Mouse (Mus musculus) forebrain, embryonic 14.5 days (tissue): Measurements from ENCODE around the gene Acot13. TPM values are rescaled to one million over a fixed set of nuclear protein-coding genes. Genes with fewer than 3 reads are reported as not detected.
A peak's percentile ranks its signal among the peaks of the same experiment; 100 is the strongest.
"Not testable (repeated sequence)": the region's sequence is repeated elsewhere in the genome, so short reads cannot be mapped to it uniquely, and the experiment has no call there.

Experiments used
- ATAC-seq: fragments of 200-750 bp; cut with Nextera tagmentation; 2 replicates; pipeline ENCODE4 v1.8.0; 2017; ENCODE audit warnings: mild to moderate bottlenecking, moderate library complexity
- DNase-seq: peaks from one replicate; pipeline ENCODE4 v3.0.0-alpha.2; 2015; ENCODE audit warnings: low spot score
- H3K27ac ChIP-seq: fragments of 300-500 bp; sonication (generic); 2 replicates; pipeline ENCODE4 v1.5.1; 2014; ENCODE audit warnings: low read depth, mild to moderate bottlenecking, control low read depth, low read length, moderate library complexity
- H3K27me3 ChIP-seq: fragments of 300-500 bp; sonication (generic); replicated peaks from 2 replicates; pipeline ENCODE4 v1.6.1; 2014; ENCODE audit warnings: low read length, control low read depth, mixed read lengths; ENCODE audit not compliant: control insufficient read depth, insufficient read depth
- H3K36me3 ChIP-seq: fragments of 300-500 bp; sonication (generic); 2 replicates; pipeline ENCODE4 v1.6.1; 2014; ENCODE audit warnings: low read length, control low read depth; ENCODE audit not compliant: control insufficient read depth, insufficient read depth
- H3K4me1 ChIP-seq: fragments of 300-500 bp; sonication (generic); 2 replicates; pipeline ENCODE4 v1.6.1; 2014; ENCODE audit warnings: antibody characterized with exemption, low read length, control low read depth; ENCODE audit not compliant: control insufficient read depth, insufficient read depth
- H3K4me2 ChIP-seq: fragments of 300-500 bp; sonication (generic); 2 replicates; pipeline ENCODE4 v1.6.1; 2014; ENCODE audit warnings: mild to moderate bottlenecking, control low read depth, low read length
- H3K4me3 ChIP-seq: fragments of 300-500 bp; sonication (generic); 2 replicates; pipeline ENCODE4 v1.5.1; 2014; ENCODE audit warnings: low read depth, low read length, control low read depth
- H3K9ac ChIP-seq: fragments of 300-500 bp; sonication (generic); 2 replicates; pipeline ENCODE4 v1.6.1; 2014; ENCODE audit warnings: mild to moderate bottlenecking, low read length, control low read depth, moderate library complexity
- H3K9me3 ChIP-seq: fragments of 300-500 bp; sonication (generic); replicated peaks from 2 replicates; pipeline ENCODE4 v1.6.1; 2016; ENCODE audit warnings: low read length, control low read depth, mixed read lengths; ENCODE audit not compliant: control insufficient read depth
- WGBS: fragments of 180-500 bp; shearing (Covaris S2); extraction: QIAGEN DNeasy Blood & Tissue Kit; methylation state at CpG from one replicate; pipeline ENCODE4 v1.1.7; 2014; 5-methylcytosine and 5-hydroxymethylcytosine counted together
- polyA plus RNA-seq: library from polyadenylated mRNA; unstranded; fragments of >200 nt; fragmentation: Nextera tagmentation; extraction: Ambion mirVana; gene quantifications from 2 replicates; pipeline ENCODE4 v1.2.1, GENCODE M21; 2014

Acot13 gene
- polyA plus RNA-seq, 1 experiment from 2014 or later = 73.3 TPM

DNA sequence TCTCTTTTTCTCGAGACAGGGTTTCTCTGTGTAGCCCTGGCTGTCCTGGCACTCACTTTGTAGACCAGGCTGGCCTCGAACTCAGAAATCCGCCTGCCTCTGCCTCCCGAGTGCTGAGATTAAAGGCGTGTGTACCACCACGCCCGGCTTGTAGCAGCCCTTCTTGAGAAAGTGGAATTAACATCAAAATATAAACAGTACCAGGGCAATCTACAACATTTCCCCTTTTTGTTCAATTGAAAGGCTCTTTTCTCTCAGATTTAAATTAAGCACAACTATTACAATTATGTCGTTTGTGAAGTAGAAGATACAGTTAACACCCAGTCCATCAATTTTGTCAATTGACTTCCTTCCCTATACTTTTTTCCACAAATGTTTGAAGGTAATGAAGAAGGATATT is 6.4 kb upstream of the Acot13 start:
- Histone ChIP-seq H3K36me3 (peaks cover 28% of the 10 kb centered on the region), H3K4me1 (peaks cover 13% of the 10 kb centered on the region)
- ATAC-seq, H3K4me2 ChIP-seq, DNase-seq, H3K4me3 ChIP-seq, H3K27me3 ChIP-seq, H3K9me3 ChIP-seq, H3K9ac ChIP-seq, H3K27ac ChIP-seq: not testable (repeated sequence)
- WGBS = 91% methylated on average over 8 of the region's 8 CpGs

DNA sequence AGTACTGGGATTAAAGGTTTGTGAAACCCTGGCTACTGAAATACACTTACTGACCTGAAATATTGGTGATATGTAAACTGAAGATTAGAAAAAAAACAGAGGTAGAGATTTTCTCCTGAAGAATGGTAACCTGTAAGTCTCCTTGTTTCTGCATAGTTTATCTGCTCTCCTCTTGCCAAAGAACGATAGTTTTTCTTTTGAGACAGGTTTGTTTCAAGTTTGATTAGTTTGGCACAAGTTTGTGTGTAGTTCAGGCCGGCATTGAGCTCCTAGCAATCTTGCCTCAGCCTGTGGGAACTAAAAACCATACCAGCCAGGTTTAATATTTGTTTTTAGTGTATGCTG is 1.4 kb upstream of the Acot13 start:
- Histone ChIP-seq H3K27me3 (no peaks in the 10 kb centered on the region), H3K4me1 (peaks cover 16% of the 10 kb centered on the region), H3K27ac (no peak overlapping the region), H3K4me2 (peak overlapping the region; percentile 80), H3K9ac (peak overlapping the region; percentile 96), H3K36me3 (0 out of 2 replicates have a peak, but pooled peaks cover 4% of the 10 kb centered on the region), H3K9me3 (no peaks in the 10 kb centered on the region), H3K4me3 (peak overlapping the region; percentile 84)
- WGBS = 53% methylated on average over 2 of the region's 2 CpGs
- ATAC-seq (no peak), DNase-seq (no peak)

DNA sequence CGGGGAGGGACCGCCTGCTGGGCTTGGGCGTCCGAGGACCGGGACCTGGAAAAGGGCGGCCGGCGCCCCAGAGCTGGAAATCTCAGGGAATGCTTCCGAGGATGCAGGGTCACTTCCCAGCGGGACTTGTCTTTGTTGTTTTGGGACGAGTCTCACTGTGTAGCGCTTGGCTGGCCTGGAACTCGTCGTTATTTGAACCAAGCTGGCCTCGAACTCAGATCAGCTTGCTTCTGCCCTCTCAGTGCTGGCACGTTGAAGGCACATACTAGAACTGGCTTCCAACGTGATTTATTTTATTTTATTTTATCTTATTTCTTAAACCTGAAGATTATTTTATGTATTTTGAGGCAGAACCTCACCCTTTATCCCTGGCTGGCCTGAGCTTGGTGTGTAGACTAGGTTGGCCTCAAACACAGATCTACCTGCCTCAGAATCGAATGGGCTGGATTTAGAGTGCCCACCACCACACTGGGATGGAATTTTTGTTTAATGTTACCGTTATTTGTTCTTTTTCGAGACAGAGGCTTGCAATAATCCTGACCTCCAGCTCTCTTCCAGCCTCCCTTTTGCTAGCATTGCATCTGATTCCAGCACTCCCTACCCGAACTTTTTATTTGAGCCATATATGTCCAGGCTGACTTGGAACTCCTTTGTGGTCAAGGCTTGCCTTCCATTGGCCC is 931 bp upstream of the Acot13 start:
- 3% methylated on average over 21 of the region's 21 CpGs for WGBS
- Histone ChIP-seq H3K27ac (peak overlapping the region; percentile 94), H3K9ac (peak overlapping the region; percentile 96), H3K9me3 (no peaks in the 10 kb centered on the region), H3K27me3 (no peaks in the 10 kb centered on the region), H3K4me2 (peak overlapping the region; percentile 80), H3K4me1 (peaks cover 16% of the 10 kb centered on the region), H3K36me3 (0 out of 2 replicates have a peak, but pooled peaks cover under 1% of the 10 kb centered on the region), H3K4me3 (peak overlapping the region; percentile 84)
- no peak; the same call in 1 of the 2 replicates for ATAC-seq
- DNase-seq = peak; percentile 53

DNA sequence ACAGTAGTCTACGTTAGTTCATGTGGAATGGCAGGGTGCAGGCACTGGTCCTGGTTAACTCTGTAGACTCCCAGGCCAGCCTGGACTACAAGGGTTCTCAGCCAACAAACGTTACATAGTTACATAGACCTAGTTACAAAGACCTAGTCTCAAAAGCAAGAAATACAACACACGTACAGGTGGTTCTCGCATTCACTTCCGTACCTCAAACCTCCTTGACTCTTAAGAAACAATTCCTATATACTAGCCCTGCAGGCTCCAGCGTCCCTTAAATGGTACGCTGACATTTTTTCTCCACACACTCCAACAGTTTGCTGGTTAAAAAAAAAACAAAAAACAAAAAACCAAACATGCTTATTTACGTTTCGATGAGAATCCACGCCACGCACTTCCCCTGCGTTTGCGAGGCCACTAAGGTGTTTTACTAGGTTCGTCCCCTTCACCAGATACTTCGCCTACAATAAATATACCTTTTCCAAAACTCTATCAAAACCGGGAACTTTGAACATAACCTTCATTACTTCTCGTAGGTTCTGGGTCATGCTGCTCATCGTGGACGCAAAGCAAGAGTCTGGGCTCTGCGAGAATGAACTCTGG is 486 bp downstream of the Acot13 start:
- Histone ChIP-seq H3K4me2 (peak overlapping the region; percentile 80), H3K27ac (no peak overlapping the region), H3K4me1 (peaks cover 16% of the 10 kb centered on the region), H3K9ac (peak overlapping the region; percentile 96), H3K27me3 (no peaks in the 10 kb centered on the region), H3K9me3 (no peaks in the 10 kb centered on the region), H3K36me3 (no peaks in the 10 kb centered on the region), H3K4me3 (peak overlapping the region; percentile 84)
- DNase-seq (no peak), ATAC-seq (no peak)
- 2% methylated on average over 20 of the region's 20 CpGs for WGBS

DNA sequence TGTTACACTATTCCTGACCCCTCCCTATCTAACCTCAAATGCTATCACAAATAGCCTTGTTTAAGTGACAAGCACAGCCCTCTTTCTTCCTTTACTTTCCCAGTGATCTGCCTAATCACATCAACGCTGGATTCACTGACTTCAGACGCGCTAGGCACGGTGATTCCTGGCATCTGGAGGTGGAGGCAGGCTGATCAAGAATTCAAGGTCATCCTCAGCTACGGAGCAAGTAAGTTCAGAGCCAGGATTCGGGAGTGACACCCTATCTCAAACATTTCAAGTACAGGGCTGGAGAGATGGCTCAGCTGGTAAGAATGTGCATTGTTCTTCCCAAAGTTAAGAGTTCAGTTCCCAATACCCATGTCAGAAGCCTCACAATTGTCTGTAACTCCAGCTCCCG is 5.2 kb downstream of the Acot13 start:
- ATAC-seq (no peak), DNase-seq (no peak)
- no peaks in the 10 kb centered on the region for H3K4me1 ChIP-seq
- H3K9ac ChIP-seq = no peak overlapping the region
- no peak overlapping the region for H3K4me2 ChIP-seq
- no peaks in the 10 kb centered on the region for H3K27me3 ChIP-seq
- WGBS = 88% methylated on average over 7 of the region's 7 CpGs
- no peaks in the 10 kb centered on the region for H3K9me3 ChIP-seq
- H3K36me3 ChIP-seq = no peaks in the 10 kb centered on the region
- no peak overlapping the region for H3K27ac ChIP-seq
- H3K4me3 ChIP-seq = no peak overlapping the region

DNA sequence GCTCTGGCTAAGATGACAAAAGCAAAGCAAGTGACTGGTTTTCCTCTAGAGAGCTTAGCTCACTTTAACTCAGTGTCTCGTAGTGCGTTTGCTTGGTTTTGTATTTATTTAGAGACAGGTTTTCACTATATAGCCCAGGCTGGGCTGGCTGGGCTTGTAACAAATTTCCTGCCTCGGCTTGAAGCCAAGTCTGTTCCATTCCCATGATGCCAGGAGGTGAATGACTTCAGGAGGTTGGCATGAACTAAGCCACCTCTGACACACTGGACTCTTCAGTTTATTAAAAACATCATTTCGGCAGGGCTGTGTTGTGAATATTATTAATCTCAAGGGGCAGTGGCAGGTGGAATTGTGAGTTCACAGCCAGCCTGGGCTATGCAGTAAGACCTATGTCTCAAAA is 5.8 kb downstream of the Acot13 start:
- DNase-seq = no peak
- no peak for ATAC-seq
- 91% methylated on average over 4 of the region's 4 CpGs for WGBS
- Histone ChIP-seq H3K27me3 (no peaks in the 10 kb centered on the region), H3K4me3 (no peak overlapping the region), H3K4me1 (no peaks in the 10 kb centered on the region), H3K9ac (no peak overlapping the region), H3K36me3 (no peaks in the 10 kb centered on the region), H3K9me3 (no peaks in the 10 kb centered on the region), H3K4me2 (no peak overlapping the region), H3K27ac (no peak overlapping the region)

DNA sequence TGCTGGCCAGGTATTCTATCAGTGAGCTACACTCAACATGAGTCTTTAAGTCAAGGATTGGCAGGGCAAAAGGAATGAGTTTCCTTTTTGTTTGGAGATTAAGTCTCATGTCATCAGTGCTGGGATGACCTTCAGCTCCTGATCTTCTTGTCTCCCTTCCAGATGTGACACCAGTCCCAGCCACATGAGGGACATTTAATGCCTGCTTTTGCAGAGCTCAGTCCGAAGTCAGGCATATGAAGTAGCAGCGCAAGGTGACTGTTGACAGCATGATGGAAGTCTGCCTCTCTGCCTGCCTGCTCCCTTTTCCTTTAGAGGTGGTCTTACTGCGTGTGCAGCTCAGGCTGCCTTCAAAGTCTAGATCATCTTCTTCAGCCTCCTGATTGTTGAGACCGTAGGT is 6.7 kb downstream of the Acot13 start:
- DNase-seq = no peak
- 0 out of 2 replicates have a peak, but pooled peaks cover 4% of the 10 kb centered on the region for H3K36me3 ChIP-seq
- H3K27ac ChIP-seq = no peak overlapping the region
- H3K4me2 ChIP-seq = no peak overlapping the region
- H3K4me1 ChIP-seq = no peaks in the 10 kb centered on the region
- no peaks in the 10 kb centered on the region for H3K27me3 ChIP-seq
- no peak for ATAC-seq
- H3K9me3 ChIP-seq = no peaks in the 10 kb centered on the region
- WGBS = 91% methylated on average over 4 of the region's 4 CpGs
- no peak overlapping the region for H3K4me3 ChIP-seq
- no peak overlapping the region for H3K9ac ChIP-seq

DNA sequence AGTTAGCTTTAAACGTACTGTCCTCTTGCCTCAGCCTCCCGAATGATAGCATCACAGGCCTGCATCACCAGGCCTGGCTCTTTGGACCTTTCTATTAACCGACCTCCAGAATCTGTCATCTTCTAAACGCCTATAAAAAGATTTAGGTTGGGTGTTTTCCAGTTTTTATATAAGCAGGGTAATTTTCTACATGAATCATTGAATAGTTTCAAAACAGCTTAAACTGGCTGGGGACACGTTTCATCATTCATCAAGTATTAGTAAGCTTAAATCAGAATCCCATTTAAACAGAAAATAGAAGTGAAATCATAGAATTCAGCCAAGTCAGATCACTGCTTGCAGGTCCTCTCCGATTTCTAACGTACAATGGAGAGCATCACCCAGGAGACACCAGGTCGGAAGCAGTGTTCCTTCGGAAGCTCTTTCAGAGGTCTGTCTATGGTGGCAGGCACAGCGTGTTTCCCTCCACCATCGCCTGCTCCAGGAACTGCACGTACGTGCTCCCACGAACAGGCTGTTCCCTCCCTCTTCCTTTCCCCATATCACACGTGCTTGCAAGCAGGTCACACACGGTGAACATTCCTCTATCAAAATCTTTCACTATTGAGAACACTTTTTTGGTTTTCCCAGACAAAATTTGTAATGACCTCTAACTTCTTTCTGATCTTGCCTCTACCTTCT is 8.5 kb downstream of the Acot13 start:
- H3K9ac ChIP-seq = no peak overlapping the region
- no peak overlapping the region for H3K4me2 ChIP-seq
- 91% methylated on average over 16 of the region's 16 CpGs for WGBS
- no peaks in the 10 kb centered on the region for H3K4me1 ChIP-seq
- H3K27me3 ChIP-seq = no peaks in the 10 kb centered on the region
- no peak overlapping the region for H3K27ac ChIP-seq
- DNase-seq (no peak), ATAC-seq (no peak)
- H3K36me3 ChIP-seq = peaks cover 5% of the 10 kb centered on the region; the same call in 1 of the 2 replicates
- no peak overlapping the region for H3K4me3 ChIP-seq
- no peaks in the 10 kb centered on the region for H3K9me3 ChIP-seq

DNA sequence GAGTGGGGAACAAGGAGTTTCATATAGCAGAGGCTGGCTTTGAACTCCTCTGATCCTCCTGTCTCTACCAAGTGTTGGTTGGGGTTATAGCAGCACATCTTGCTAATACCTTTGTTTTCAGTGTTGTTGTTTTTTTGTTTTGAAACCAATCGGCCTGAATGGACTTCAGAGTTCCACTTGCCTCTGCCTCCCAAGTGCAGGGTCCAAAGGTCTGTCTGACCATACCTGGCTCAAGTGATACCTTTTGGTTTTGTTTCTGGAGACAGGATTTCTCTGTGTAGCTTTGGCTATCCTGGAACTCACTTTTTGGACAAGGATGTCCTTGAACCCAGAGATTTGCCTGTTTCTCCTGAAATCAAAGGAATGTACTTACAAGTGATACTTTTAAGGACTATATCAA is 11.4 kb downstream of the Acot13 start:
- 64% methylated on average over 1 of the region's 1 CpGs for WGBS
- Histone ChIP-seq H3K27me3 (no peaks in the 10 kb centered on the region), H3K4me3 (no peak overlapping the region), H3K4me1 (no peaks in the 10 kb centered on the region), H3K9ac (no peak overlapping the region), H3K36me3 (peaks cover 15% of the 10 kb centered on the region), H3K4me2 (no peak overlapping the region), H3K9me3 (no peaks in the 10 kb centered on the region), H3K27ac (no peak overlapping the region)
- ATAC-seq = no peak
- no peak for DNase-seq
